Mouse (Mus musculus) heart, adult 2 months (tissue): ENCODE measurements around the gene Eif3f.

Experiments
- CTCF ChIP-seq: fragments of 200-600 bp; IDR thresholded peaks from 2 replicates; pipeline ENCODE4 v1.8.1; 2022; ENCODE audit warnings: antibody characterized with exemption, mild to moderate bottlenecking, moderate library complexity
- EP300 ChIP-seq: fragments of 200-500 bp; IDR thresholded peaks from 2 replicates; pipeline ENCODE4 v1.6.1; 2011; ENCODE audit warnings: low read depth, low read length, control low read depth; ENCODE audit not compliant: insufficient read depth

GRCm38 (mm10) chr7:108950312-108950761 lies 16.1 kb downstream of the Eif3f start, which contains the start of gene Tub:
- TF ChIP-seq CTCF (no peak), EP300 (no peak)
